Mouse (Mus musculus): ENCODE measurements around the gene Tma7. TPM values are rescaled to one million over a fixed set of nuclear protein-coding genes. Genes with fewer than 3 reads are reported as not detected.

Gene Tma7
- polyA plus RNA-seq, 1 experiment from 2014 or later: 683 TPM

DNA sequence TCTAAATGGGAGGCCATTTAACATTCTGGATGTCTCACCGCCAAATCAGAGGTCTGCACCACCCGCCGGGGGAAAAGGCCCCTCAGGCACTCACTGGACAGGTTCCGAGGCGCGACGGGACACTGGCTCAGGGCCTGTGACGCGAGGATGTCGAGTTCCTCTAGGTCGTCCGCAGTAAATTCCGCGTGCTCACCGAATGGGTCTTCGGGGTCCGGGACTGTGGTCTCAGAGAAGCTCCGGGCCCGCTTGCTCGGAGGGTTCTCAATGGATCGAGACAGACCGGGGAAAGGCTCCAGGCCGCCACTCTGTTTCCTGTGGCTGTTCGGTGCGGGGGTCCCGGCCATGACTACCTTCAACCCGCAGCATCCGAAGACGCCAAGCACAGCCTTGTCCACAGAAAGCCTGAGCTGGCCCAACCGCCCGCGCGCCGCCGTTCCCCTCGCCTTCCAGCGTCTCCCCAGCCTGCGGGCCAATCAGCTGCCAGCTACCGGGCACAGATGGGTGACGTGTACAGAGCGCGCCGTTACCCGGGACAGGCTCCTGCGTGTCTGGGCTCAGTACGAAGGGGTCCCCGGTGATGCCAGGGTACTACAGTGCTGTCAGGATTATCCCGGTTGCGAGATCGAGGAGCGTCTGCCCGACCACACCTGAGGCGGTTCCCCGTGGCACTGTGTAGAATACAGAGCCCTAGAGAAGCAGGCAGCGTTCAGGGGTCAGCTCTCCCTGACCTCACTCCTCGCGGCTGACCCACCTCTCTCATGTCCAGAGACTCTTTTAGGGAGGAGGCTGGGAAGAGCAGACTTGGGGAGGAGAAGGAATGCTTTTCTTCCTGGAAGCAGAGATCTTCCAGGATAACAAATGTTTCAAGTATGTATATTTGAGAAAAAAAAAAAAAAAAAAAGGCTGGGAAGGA lies 8.5 kb downstream of the Tma7 start, which contains the start of gene Atrip:
Gene Atrip, minus strand, starts transcription at position 464 of the 913 bp plus-strand sequence.
- H3K27me3 ChIP-seq (replicated peaks; ENCODE audit: control insufficient read depth, insufficient read depth, low read length): no peaks in the 10 kb centered on the region
- TF ChIP-seq CTCF (IDR thresholded peaks at IDR 0.05; ENCODE audit: low read depth): no peak

DNA sequence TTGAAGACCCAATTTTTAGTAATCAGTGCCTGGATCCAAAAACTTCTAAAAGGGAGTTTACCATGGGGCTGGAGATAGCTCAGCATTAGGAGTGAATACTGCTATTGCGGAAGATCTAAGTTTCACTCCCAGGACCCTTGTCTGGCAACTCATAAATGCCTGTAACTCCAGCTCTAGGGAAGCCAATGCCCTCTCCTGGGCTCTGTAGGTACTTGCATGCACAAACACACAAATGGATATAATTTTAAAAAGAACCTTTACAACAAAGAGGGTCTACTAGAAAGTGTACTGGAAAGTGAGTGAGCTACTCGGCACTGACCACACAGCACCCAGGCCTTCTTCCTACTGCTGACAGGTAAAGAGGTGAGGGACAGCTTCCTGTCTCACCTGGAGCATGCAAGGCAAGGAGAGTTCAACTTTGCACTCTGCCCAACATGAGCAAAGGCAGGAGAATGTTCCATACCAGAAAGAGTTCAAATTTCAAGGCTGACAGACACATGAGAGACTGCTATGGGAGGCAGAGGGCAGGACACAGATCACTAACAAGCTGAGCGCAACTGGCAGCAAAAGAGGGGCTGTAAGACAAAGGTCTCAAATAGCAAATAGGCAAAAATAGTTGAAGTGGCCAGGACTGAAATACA lies 14.2 kb downstream of the Tma7 start:
- TF ChIP-seq CTCF (IDR thresholded peaks at IDR 0.05; ENCODE audit: low read depth): peak; percentile 42; the same call in 1 of the 2 replicates
- no peak overlapping the region for H3K9ac ChIP-seq (ENCODE audit: low read depth, low read length)
- WGBS: 82% methylated on average over 3 of the region's 3 CpGs
- H3K36me3 ChIP-seq (ENCODE audit: control insufficient read depth, insufficient read depth): peaks cover 56% of the 10 kb centered on the region
- H3K27ac ChIP-seq (ENCODE audit: low read depth, low read length): no peak overlapping the region
- no peaks in the 10 kb centered on the region for H3K9me3 ChIP-seq (ENCODE audit: control insufficient read depth)
- no peak overlapping the region for H3K4me3 ChIP-seq (ENCODE audit: low read depth, low read length)
- no peak for ATAC-seq
- no peaks in the 10 kb centered on the region for H3K27me3 ChIP-seq (replicated peaks; ENCODE audit: control insufficient read depth, insufficient read depth, low read length)
- no peak overlapping the region for H3K4me2 ChIP-seq (replicated peaks; ENCODE audit: low read depth)
- peaks cover 6% of the 10 kb centered on the region; the same call in 1 of the 2 replicates for H3K4me1 ChIP-seq (replicated peaks; ENCODE audit: control insufficient read depth, insufficient read depth, low read length)

More for the DNA sequence above, 8.5 kb downstream of the Tma7 start, which contains the start of gene Atrip:
- under 1% methylated on average over 57 of the region's 57 CpGs for WGBS
- Histone ChIP-seq H3K4me3 (ENCODE audit: low read depth, low read length) (peak within 1 kb of the TSS; percentile 85), H3K36me3 (ENCODE audit: control insufficient read depth, insufficient read depth) (peaks cover 6% of the 10 kb centered on the region), H3K9me3 (ENCODE audit: control insufficient read depth) (no peaks in the 10 kb centered on the region), H3K4me2 (replicated peaks; ENCODE audit: low read depth) (peak within 1 kb of the TSS; percentile 85), H3K27ac (ENCODE audit: low read depth, low read length) (peak within 1 kb of the TSS; percentile 41; the same call in 1 of the 2 replicates), H3K4me1 (replicated peaks; ENCODE audit: control insufficient read depth, insufficient read depth, low read length) (peaks cover 10% of the 10 kb centered on the region; the same call in 1 of the 2 replicates), H3K9ac (ENCODE audit: low read depth, low read length) (peak within 1 kb of the TSS; percentile 91)
- ATAC-seq: peak; percentile 96

DNA sequence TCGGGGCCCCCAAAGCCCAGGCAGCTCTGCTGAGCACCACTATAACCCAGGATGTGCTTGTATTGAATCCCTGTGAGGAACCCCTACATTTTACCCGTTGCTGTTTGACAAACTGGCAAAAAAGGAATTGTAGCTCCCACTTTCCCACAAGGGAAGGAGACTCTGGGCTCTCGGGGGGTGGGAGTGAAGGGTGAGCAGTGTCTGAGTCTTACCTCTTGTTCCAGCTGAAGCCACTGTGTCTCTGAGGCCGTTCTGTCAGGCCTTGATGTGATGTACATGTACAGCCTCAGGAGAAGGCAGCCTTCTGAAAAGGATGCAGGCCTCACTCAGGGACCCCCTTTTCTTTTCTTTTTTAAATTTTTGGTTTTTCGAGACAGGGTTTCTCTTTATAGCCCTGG lies 21.5 kb downstream of the Tma7 start:
- ATAC-seq: no peak
- Histone ChIP-seq H3K9ac (ENCODE audit: low read depth, low read length) (no peak overlapping the region), H3K9me3 (ENCODE audit: control insufficient read depth) (no peaks in the 10 kb centered on the region), H3K27me3 (replicated peaks; ENCODE audit: control insufficient read depth, insufficient read depth, low read length) (no peaks in the 10 kb centered on the region), H3K27ac (ENCODE audit: low read depth, low read length) (no peak overlapping the region), H3K4me2 (replicated peaks; ENCODE audit: low read depth) (no peak overlapping the region), H3K4me1 (replicated peaks; ENCODE audit: control insufficient read depth, insufficient read depth, low read length) (no peaks in the 10 kb centered on the region), H3K4me3 (ENCODE audit: low read depth, low read length) (no peak overlapping the region), H3K36me3 (ENCODE audit: control insufficient read depth, insufficient read depth) (peaks cover 56% of the 10 kb centered on the region)
- TF ChIP-seq CTCF (IDR thresholded peaks at IDR 0.05; ENCODE audit: low read depth): no peak
- WGBS: 91% methylated on average over 5 of the region's 5 CpGs

DNA sequence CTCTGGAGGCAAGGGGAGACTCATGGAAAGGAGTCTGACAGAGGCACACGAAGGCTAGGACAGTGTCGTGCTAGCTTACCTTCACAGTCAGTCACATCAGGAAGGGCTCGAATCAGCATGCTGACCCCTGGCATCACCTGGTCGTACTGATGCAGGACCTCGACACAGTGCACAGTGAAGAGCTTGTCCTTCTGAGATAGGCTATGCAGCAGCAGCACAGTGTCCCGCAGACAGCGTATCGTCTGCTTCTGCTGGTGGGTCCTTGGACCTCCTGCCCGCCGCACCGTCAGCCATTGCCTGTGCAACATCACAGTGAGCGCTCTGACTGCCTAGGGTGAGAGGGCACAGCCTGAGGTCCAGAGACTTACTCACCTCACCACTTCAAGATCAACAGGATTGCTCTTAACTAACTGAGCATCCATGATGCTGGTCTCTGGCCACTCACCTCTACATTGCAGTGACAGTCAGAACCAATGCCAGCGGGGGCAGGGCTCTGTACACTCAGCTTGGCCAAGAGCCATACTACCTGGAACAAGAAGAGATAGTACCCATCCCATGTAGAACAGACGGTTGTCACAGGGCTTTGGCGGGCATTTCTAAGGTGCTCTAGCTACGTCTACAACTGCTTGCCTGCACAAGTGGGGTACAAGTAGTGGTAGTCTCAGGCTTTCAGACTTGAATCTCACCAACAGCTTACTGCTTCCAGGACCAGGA lies 22.0 kb downstream of the Tma7 start:
- no peak overlapping the region for H3K4me2 ChIP-seq (replicated peaks; ENCODE audit: low read depth)
- H3K9ac ChIP-seq (ENCODE audit: low read depth, low read length): no peak overlapping the region
- H3K27me3 ChIP-seq (replicated peaks; ENCODE audit: control insufficient read depth, insufficient read depth, low read length): no peaks in the 10 kb centered on the region
- no peak for TF ChIP-seq CTCF (IDR thresholded peaks at IDR 0.05; ENCODE audit: low read depth)
- WGBS: 93% methylated on average over 16 of the region's 16 CpGs
- H3K4me1 ChIP-seq (replicated peaks; ENCODE audit: control insufficient read depth, insufficient read depth, low read length): peaks cover under 1% of the 10 kb centered on the region; the same call in 1 of the 2 replicates
- no peak overlapping the region for H3K4me3 ChIP-seq (ENCODE audit: low read depth, low read length)
- no peaks in the 10 kb centered on the region for H3K9me3 ChIP-seq (ENCODE audit: control insufficient read depth)
- no peak for ATAC-seq
- peak overlapping the region; percentile 96; the same call in 1 of the 2 replicates for H3K27ac ChIP-seq (ENCODE audit: low read depth, low read length)
- peaks cover 51% of the 10 kb centered on the region for H3K36me3 ChIP-seq (ENCODE audit: control insufficient read depth, insufficient read depth)

DNA sequence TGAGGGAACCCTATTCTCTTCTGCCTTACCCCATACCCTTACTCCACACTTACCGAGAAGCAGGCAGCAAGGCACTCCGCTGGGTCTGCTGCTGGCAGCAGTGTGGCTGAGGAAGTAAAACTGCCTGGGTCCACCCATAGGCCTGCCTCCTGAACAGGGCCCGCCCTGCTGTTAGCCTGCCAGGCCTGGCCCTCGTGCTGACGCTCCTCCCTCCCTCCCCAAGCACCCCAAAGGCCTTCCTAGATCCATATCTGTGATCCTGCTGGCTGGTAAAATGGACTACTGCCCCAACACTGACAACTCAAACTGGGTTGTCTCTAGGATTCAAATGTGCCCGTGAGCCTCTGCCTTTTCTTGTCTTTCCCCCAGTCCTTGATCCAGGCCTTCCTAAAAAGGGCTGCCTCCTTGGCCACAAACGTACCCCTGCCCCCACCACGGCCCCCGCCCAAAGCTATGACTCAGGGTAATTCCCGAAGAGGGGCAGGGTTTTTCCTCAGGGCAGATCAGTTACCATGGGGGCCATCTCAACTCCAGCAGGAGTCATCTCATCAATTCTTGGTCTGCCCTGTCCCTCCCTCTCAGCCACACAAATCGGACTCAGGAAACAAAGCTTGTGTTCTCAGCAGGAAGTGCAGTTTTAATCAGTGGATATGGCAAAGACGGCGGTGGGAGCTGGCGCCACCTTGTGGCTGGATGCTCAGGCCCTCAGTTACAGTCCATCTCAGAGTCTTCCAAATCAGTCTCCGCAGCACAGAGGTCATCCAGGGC lies 23.1 kb downstream of the Tma7 start, which contains the start of gene Trex1:
Gene Trex1, minus strand, starts transcription at position 599 of the 768 bp plus-strand sequence.
- H3K27ac ChIP-seq (ENCODE audit: low read depth, low read length): peak within 1 kb of the TSS; percentile 96
- peak; percentile 93 for ATAC-seq
- peaks cover 3% of the 10 kb centered on the region; the same call in 1 of the 2 replicates for H3K4me1 ChIP-seq (replicated peaks; ENCODE audit: control insufficient read depth, insufficient read depth, low read length)
- 6% methylated on average over 15 of the region's 15 CpGs for WGBS
- TF ChIP-seq CTCF (IDR thresholded peaks at IDR 0.05; ENCODE audit: low read depth): peak; percentile 98
- peak within 1 kb of the TSS; percentile 81 for H3K4me2 ChIP-seq (replicated peaks; ENCODE audit: low read depth)
- peak within 1 kb of the TSS; percentile 38 for H3K4me3 ChIP-seq (ENCODE audit: low read depth, low read length)
- H3K9ac ChIP-seq (ENCODE audit: low read depth, low read length): peak within 1 kb of the TSS; percentile 58
- no peaks in the 10 kb centered on the region for H3K9me3 ChIP-seq (ENCODE audit: control insufficient read depth)
- no peaks in the 10 kb centered on the region for H3K27me3 ChIP-seq (replicated peaks; ENCODE audit: control insufficient read depth, insufficient read depth, low read length)
- peaks cover 41% of the 10 kb centered on the region for H3K36me3 ChIP-seq (ENCODE audit: control insufficient read depth, insufficient read depth)
